Mouse (Mus musculus) CH12.LX (cell line): ENCODE measurements around the gene 4921507P07Rik. TPM values are rescaled to one million over a fixed set of nuclear protein-coding genes. Genes with fewer than 3 reads are reported as not detected.

Experiments used
- DNase-seq: peaks from one replicate; pipeline ENCODE4 v3.0.0-alpha.2; 2013; ENCODE audit errors: extremely low read depth
- H3K27ac ChIP-seq: 2 replicates; pipeline ENCODE4 v1.5.1; 2012; ENCODE audit warnings: low read depth, mild to moderate bottlenecking, control low read depth, moderate library complexity; ENCODE audit not compliant: insufficient read depth
- H3K27me3 ChIP-seq: replicated peaks from 2 replicates; pipeline ENCODE3; 2012; ENCODE audit warnings: inconsistent platforms
- H3K36me3 ChIP-seq, 2 experiments: replicated peaks in 1 of 2; 2 replicates each; pipeline versions ENCODE3 to v1.6.1; 2012; ENCODE audit warnings: inconsistent platforms in 1 of 2, low read length in 1 of 2, mild to moderate bottlenecking in 1 of 2, mixed read lengths in 1 of 2, moderate library complexity in 1 of 2; ENCODE audit not compliant: control insufficient read depth in 1 of 2, insufficient read depth in 1 of 2
- H3K4me1 ChIP-seq, 2 experiments: 2 replicates each; pipeline ENCODE4 v1.6.1; 2012; ENCODE audit warnings: inconsistent platforms in 1 of 2, moderate library complexity in 1 of 2; ENCODE audit not compliant: insufficient read depth in 2 of 2, control insufficient read depth in 1 of 2
- H3K4me2 ChIP-seq: 2 replicates; pipeline ENCODE4 v1.6.1; 2012; ENCODE audit warnings: low read depth, mild to moderate bottlenecking, control low read depth; ENCODE audit not compliant: poor library complexity, insufficient read depth, severe bottlenecking
- H3K4me3 ChIP-seq, 3 experiments: fragments of 150-350 bp in 1 of 3; sonication (generic) in 1 of 3; replicated peaks in 1 of 3; 2 replicates each; pipeline versions ENCODE3 to v1.5.1; 2011 to 2012; ENCODE audit warnings: low read depth in 2 of 3, low read length in 2 of 3, mild to moderate bottlenecking in 2 of 3, moderate library complexity in 2 of 3, control low read depth in 1 of 3, improper control_type of control experiment in 1 of 3, inconsistent platforms in 1 of 3, mixed read lengths in 1 of 3; ENCODE audit not compliant: poor library complexity in 1 of 3
- H3K79me2 ChIP-seq: replicated peaks from 2 replicates; pipeline ENCODE4 v1.6.1; 2012; ENCODE audit warnings: mild to moderate bottlenecking, moderate library complexity; ENCODE audit not compliant: control insufficient read depth, poor library complexity, insufficient read depth, severe bottlenecking; ENCODE audit errors: extremely low read depth
- H3K9ac ChIP-seq: 2 replicates; pipeline ENCODE4 v1.6.1; 2012; ENCODE audit warnings: low read depth, mild to moderate bottlenecking, control low read depth, moderate library complexity; ENCODE audit not compliant: insufficient read depth
- H3K9me3 ChIP-seq: replicated peaks from 2 replicates; pipeline ENCODE3; 2012; ENCODE audit warnings: low read length, inconsistent platforms, mixed read lengths
- BHLHE40 ChIP-seq: IDR thresholded peaks from 2 replicates; pipeline ENCODE4 v1.6.1; 2011; ENCODE audit warnings: mild to moderate bottlenecking, low read depth, low read length, improper control_type of control experiment
- CTCF ChIP-seq, 2 experiments: IDR thresholded peaks in 1 of 2; conservative IDR thresholded peaks in 1 of 2; 2 replicates each; pipeline ENCODE4 v1.5.1; 2011 to 2012; ENCODE audit warnings: low read depth in 2 of 2, low read length in 2 of 2, improper control_type of control experiment in 1 of 2, inconsistent platforms in 1 of 2, mild to moderate bottlenecking in 1 of 2, moderate library complexity in 1 of 2
- E2F4 ChIP-seq: IDR thresholded peaks from 2 replicates; pipeline ENCODE4 v1.6.1; 2011; ENCODE audit warnings: low read depth, low read length, improper control_type of control experiment; ENCODE audit not compliant: insufficient replicate concordance
- ELF1 ChIP-seq: IDR thresholded peaks from 2 replicates; pipeline ENCODE4 v1.6.1; 2014; ENCODE audit warnings: low read depth, mild to moderate bottlenecking, inconsistent platforms, low read length, improper control_type of control experiment
- IRF4 ChIP-seq: IDR thresholded peaks from 2 replicates; pipeline ENCODE4 v1.6.1; 2014; ENCODE audit warnings: low read depth, mild to moderate bottlenecking, inconsistent platforms, low read length, improper control_type of control experiment
- JUND ChIP-seq: conservative IDR thresholded peaks from 2 replicates; pipeline ENCODE4 v1.6.1; 2011; ENCODE audit warnings: low read depth, low read length, improper control_type of control experiment
- MAX ChIP-seq: IDR thresholded peaks from 2 replicates; pipeline ENCODE4 v1.6.1; 2011; ENCODE audit warnings: low read length, improper control_type of control experiment
- MXI1 ChIP-seq: IDR thresholded peaks from 2 replicates; pipeline ENCODE4 v1.6.1; 2011; ENCODE audit warnings: mild to moderate bottlenecking, low read depth, low read length, improper control_type of control experiment
- MYC ChIP-seq: IDR thresholded peaks from 2 replicates; pipeline ENCODE4 v1.6.1; 2011; ENCODE audit warnings: low read depth, mild to moderate bottlenecking, improper control_type of control experiment, low read length
- NELFE ChIP-seq: IDR thresholded peaks from 2 replicates; pipeline ENCODE4 v1.6.1; 2011; ENCODE audit warnings: low read depth, low read length, improper control_type of control experiment
- PAX5 ChIP-seq: IDR thresholded peaks from 2 replicates; pipeline ENCODE4 v1.6.1; 2012; ENCODE audit warnings: low read length, inconsistent platforms, mixed read lengths
- RAD21 ChIP-seq: IDR thresholded peaks from 2 replicates; pipeline ENCODE4 v1.6.1; 2011; ENCODE audit warnings: low read depth, mild to moderate bottlenecking, low read length, improper control_type of control experiment, moderate library complexity
- RCOR1 ChIP-seq: conservative IDR thresholded peaks from 2 replicates; pipeline ENCODE4 v1.6.1; 2012; ENCODE audit warnings: low read depth, mild to moderate bottlenecking, inconsistent platforms, low read length, improper control_type of control experiment
- SIN3A ChIP-seq: IDR thresholded peaks from 2 replicates; pipeline ENCODE4 v1.6.1; 2012; ENCODE audit warnings: low read length, improper control_type of control experiment, inconsistent platforms
- SMC3 ChIP-seq: IDR thresholded peaks from 2 replicates; pipeline ENCODE4 v1.6.1; 2011; ENCODE audit warnings: low read depth, low read length, improper control_type of control experiment
- UBTF ChIP-seq: IDR thresholded peaks from 2 replicates; pipeline ENCODE4 v1.6.1; 2012; ENCODE audit warnings: low read depth, mild to moderate bottlenecking, inconsistent platforms, low read length, improper control_type of control experiment, moderate library complexity
- USF1 ChIP-seq: IDR thresholded peaks from 2 replicates; pipeline ENCODE4 v1.6.1; 2014; ENCODE audit warnings: low read depth, mild to moderate bottlenecking, inconsistent platforms, low read length, improper control_type of control experiment
- USF2 ChIP-seq: conservative IDR thresholded peaks from 2 replicates; pipeline ENCODE4 v1.6.1; 2011; ENCODE audit warnings: low read depth, low read length, improper control_type of control experiment
- ZC3H11A ChIP-seq: IDR thresholded peaks from 2 replicates; pipeline ENCODE4 v1.6.1; 2012; ENCODE audit warnings: low read depth, mild to moderate bottlenecking, inconsistent platforms, low read length, improper control_type of control experiment
- ZKSCAN1 ChIP-seq: IDR thresholded peaks from 2 replicates; pipeline ENCODE4 v1.6.1; 2012; ENCODE audit warnings: low read depth, inconsistent platforms, low read length, improper control_type of control experiment, borderline replicate concordance
- ZMIZ1 ChIP-seq: IDR thresholded peaks from 2 replicates; pipeline ENCODE4 v1.6.1; 2012; ENCODE audit warnings: low read depth, mild to moderate bottlenecking, inconsistent platforms, low read length, improper control_type of control experiment
- dilution Hi-C: fragments of 300-500 bp; cut with MboI; formaldehyde crosslinking; loops from 2 replicates; pipeline ENCODE4 v1.14.3; 2020; ENCODE audit warnings: low sequenced_read_pairs; ENCODE audit not compliant: extremely low pct_unique_long_range_greater_than_20kb, extremely low pct_ligation_motif_present
- in situ Hi-C: fragments of 300-500 bp; cut with MboI; formaldehyde crosslinking; loops from 3 replicates; pipeline ENCODE4 v1.14.3; 2019; ENCODE audit warnings: low sequenced_read_pairs, low pct_ligation_motif_present, low pct_unique_long_range_greater_than_20kb, mixed read lengths
- polyA plus RNA-seq: library from polyadenylated mRNA; unstranded; fragments of >175 nt; gene quantifications from 2 replicates; pipeline ENCODE4 v1.2.1, GENCODE M21; 2012; ENCODE audit warnings: low read depth; ENCODE audit not compliant: insufficient read length
- total RNA-seq, 2 experiments: library from RNA; depleted of rRNA; stranded (reverse); fragments of 300-350 nt in 1 of 2; fragments of >200 nt in 1 of 2; gene quantifications; 2 replicates each; pipeline ENCODE4 v1.2.3; 2012 to 2014

4921507P07Rik gene
- total and polyA plus RNA-seq, 3 experiments: 0.13 TPM; not detected in 2

GRCm38 (mm10) chr6:50549051-50549450, 47.4 kb downstream of the 4921507P07Rik start:
- DNase-seq: no peak
- Histone ChIP-seq H3K9ac (no peak overlapping the region), H3K36me3 (no peaks in the 10 kb centered on the region), H3K27ac (no peak overlapping the region), H3K4me3 (no peak overlapping the region)
- TF ChIP-seq ZMIZ1 (no peak), BHLHE40 (peak; percentile 51)
- TF ChIP-seq, all 38 proteins: peak for 1
- in situ Hi-C loops: loop anchor here (25.0 kb wide), 2 partner anchors 437 to 1037 kb away; partner anchors contain the start of gene Mpp6
- dilution Hi-C loops: no loop called here
- Histone ChIP-seq H3K27me3 (no peaks in the 10 kb centered on the region), H3K4me2 (no peak overlapping the region), H3K4me1 (peaks cover 2 to 7% of the 10 kb centered on the region in 2 experiments; a peak in 2 of 4 replicates), H3K79me2 (no peaks in the 10 kb centered on the region), H3K9me3 (no peaks in the 10 kb centered on the region)

GRCm38 (mm10) chr6:50545412-50546043, 50.9 kb downstream of the 4921507P07Rik start:
- H3K36me3 ChIP-seq: no peaks in the 10 kb centered on the region
- peak overlapping the region; percentile 39; the same call in 1 of the 2 replicates for H3K9ac ChIP-seq
- TF ChIP-seq ZC3H11A: 0 out of 2 replicates have a peak, but pooled peaks have one; percentile 6
- TF ChIP-seq MXI1: peak; percentile 35; the same call in 1 of the 2 replicates
- peak; percentile 65 for TF ChIP-seq SMC3
- no peak for TF ChIP-seq UBTF
- no peak for TF ChIP-seq ZKSCAN1
- TF ChIP-seq RAD21: peak; percentile 88
- TF ChIP-seq ELF1: peak; percentile 73
- no peak for TF ChIP-seq E2F4
- TF ChIP-seq USF2: peak; percentile 58
- TF ChIP-seq MAX: peak; percentile 69; the same call in 1 of the 2 replicates
- TF ChIP-seq JUND: 0 out of 2 replicates have a peak, but pooled peaks have one; percentile 12
- no peak for TF ChIP-seq RCOR1
- no peak for TF ChIP-seq PAX5
- TF ChIP-seq MYC: peak; percentile 81; the same call in 1 of the 2 replicates
- TF ChIP-seq NELFE: no peak
- 0 out of 2 replicates have a peak, but pooled peaks have one; percentile 10 for TF ChIP-seq SIN3A
- TF ChIP-seq USF1: peak; percentile 56; the same call in 1 of the 2 replicates
- TF ChIP-seq CTCF (conservative IDR thresholded peaks at IDR 0.05 in 1 of 2, IDR thresholded peaks at IDR 0.05 in 1 of 2; ENCODE audit: low read depth in 2 of 2, low read length in 2 of 2): peak; percentile 89
- no peak for TF ChIP-seq IRF4
- TF ChIP-seq BHLHE40: peak; percentile 97
- no peaks in the 10 kb centered on the region for H3K79me2 ChIP-seq
- H3K4me3 ChIP-seq: no peak overlapping the region
- H3K27me3 ChIP-seq: no peaks in the 10 kb centered on the region
- peaks cover under 1 to 7% of the 10 kb centered on the region in 2 experiments; a peak in 2 of 4 replicates for H3K4me1 ChIP-seq
- dilution Hi-C loops: no loop called here
- H3K4me2 ChIP-seq: peak overlapping the region; percentile 71; the same call in 1 of the 2 replicates
- peaks cover 5% of the 10 kb centered on the region for H3K9me3 ChIP-seq
- in situ Hi-C loops: loop anchor here (25.0 kb wide), 2 partner anchors 433 to 1033 kb away; partner anchors contain the start of gene Mpp6
- H3K27ac ChIP-seq: no peak overlapping the region
- peak; percentile 67 for DNase-seq
